Mouse (Mus musculus) liver, embryonic 12.5 days (tissue): Measurements from ENCODE around the gene Kctd15. TPM values are rescaled to one million over a fixed set of nuclear protein-coding genes. Genes with fewer than 3 reads are reported as not detected.

ENCODE experiments used
- ATAC-seq: fragments of 200-750 bp; cut with Nextera tagmentation; 2 replicates; pipeline ENCODE4 v1.8.0; 2017; ENCODE audit warnings: moderate number of reproducible peaks, mild to moderate bottlenecking, moderate library complexity
- H3K27ac ChIP-seq: fragments of 300-500 bp; sonication (generic); 2 replicates; pipeline ENCODE4 v1.5.1; 2016; ENCODE audit warnings: mild to moderate bottlenecking
- H3K27me3 ChIP-seq: fragments of 300-500 bp; sonication (generic); replicated peaks from 2 replicates; pipeline ENCODE4 v1.6.1; 2016; ENCODE audit warnings: mild to moderate bottlenecking, moderate library complexity
- H3K36me3 ChIP-seq: fragments of 300-500 bp; sonication (generic); 2 replicates; pipeline ENCODE4 v1.6.1; 2016; ENCODE audit warnings: mild to moderate bottlenecking, moderate library complexity
- H3K4me1 ChIP-seq: fragments of 300-500 bp; sonication (generic); 2 replicates; pipeline ENCODE4 v1.6.1; 2016
- H3K4me2 ChIP-seq: fragments of 300-500 bp; sonication (generic); 2 replicates; pipeline ENCODE4 v1.6.1; 2016; ENCODE audit warnings: mild to moderate bottlenecking, moderate library complexity
- H3K4me3 ChIP-seq: fragments of 300-500 bp; sonication (generic); 2 replicates; pipeline ENCODE4 v1.5.1; 2016; ENCODE audit warnings: mild to moderate bottlenecking, moderate library complexity
- H3K9ac ChIP-seq: fragments of 300-500 bp; sonication (generic); 2 replicates; pipeline ENCODE4 v1.6.1; 2016; ENCODE audit warnings: mild to moderate bottlenecking, moderate library complexity
- H3K9me3 ChIP-seq: fragments of 300-500 bp; sonication (generic); replicated peaks from 2 replicates; pipeline ENCODE4 v1.6.1; 2016; ENCODE audit warnings: mild to moderate bottlenecking, moderate library complexity
- WGBS: fragments of 180-500 bp; shearing (Covaris S2); methylation state at CpG from one replicate; pipeline ENCODE4 v1.1.7; 2016; ENCODE audit not compliant: insufficient replicate concordance; 5-methylcytosine and 5-hydroxymethylcytosine counted together
- polyA plus RNA-seq: library from polyadenylated mRNA; unstranded; fragments of >200 nt; fragmentation: Nextera tagmentation; extraction: Ambion mirVana; gene quantifications from 2 replicates; pipeline ENCODE4 v1.2.1, GENCODE M21; 2016

The Kctd15 gene
- polyA plus RNA-seq, 1 experiment from 2014 or later = 2.2 TPM

DNA sequence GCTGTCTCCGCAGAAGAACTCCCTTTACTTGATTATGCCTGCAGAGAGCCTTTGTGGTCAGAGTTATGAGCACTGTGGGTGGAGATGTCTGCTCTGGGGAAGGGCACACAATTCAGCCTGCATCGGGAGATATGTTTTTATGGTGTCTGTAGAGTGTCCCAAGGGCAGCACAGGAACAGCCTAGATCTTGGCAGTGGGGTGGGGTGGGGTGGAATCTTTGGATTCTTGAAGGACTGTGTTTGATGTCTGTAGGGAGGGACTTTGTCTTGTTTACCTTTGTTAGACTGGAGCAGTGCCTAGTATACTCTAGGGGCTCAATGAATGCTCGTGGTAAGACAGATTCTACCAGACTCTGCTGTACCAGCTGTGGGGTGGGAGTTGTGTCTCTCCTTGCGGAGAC, 28.6 kb upstream of the Kctd15 start:
- no peak overlapping the region for H3K4me2 ChIP-seq
- H3K27me3 ChIP-seq = peaks cover 3% of the 10 kb centered on the region; the same call in 1 of the 2 replicates
- no peaks in the 10 kb centered on the region for H3K9me3 ChIP-seq
- ATAC-seq = no peak
- H3K4me3 ChIP-seq = no peak overlapping the region
- no peaks in the 10 kb centered on the region for H3K4me1 ChIP-seq
- no peak overlapping the region for H3K27ac ChIP-seq
- WGBS = 42% methylated on average over 4 of the region's 4 CpGs
- H3K36me3 ChIP-seq = no peaks in the 10 kb centered on the region
- no peak overlapping the region for H3K9ac ChIP-seq

DNA sequence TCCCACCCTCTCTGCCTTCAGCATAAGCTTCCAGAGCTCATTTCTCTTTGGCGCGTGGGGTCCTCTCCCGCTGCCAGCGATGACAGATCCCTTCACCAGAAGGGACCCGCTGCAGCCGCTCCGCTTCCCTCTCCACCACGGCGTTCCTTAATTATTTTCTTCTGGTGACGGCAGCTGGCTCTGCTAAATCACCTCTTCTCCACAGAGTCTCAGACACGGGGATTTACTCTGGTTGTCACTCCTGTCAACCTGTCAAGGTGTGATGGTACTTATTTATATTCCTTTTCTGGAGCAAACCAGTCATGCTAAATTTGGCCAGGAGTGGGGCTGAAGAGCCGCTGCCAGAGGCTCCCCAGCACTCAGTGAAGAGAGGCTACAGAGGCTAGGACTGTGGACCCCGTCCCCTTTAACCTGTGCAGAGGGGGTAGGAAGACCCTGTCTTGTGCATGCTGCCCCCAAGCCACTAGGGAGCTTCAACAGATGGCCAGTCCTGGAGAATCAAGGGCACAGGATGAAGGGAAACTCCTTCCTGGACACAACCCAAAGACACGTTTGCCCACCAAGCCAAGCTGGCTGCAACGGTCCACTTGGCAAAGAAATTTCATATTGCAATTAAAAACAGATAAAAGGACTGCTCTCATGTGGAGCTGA, 24.4 kb upstream of the Kctd15 start:
- Histone ChIP-seq H3K4me1 (no peaks in the 10 kb centered on the region), H3K36me3 (no peaks in the 10 kb centered on the region), H3K27me3 (peaks cover 8% of the 10 kb centered on the region), H3K4me2 (no peak overlapping the region), H3K9me3 (no peaks in the 10 kb centered on the region), H3K9ac (no peak overlapping the region), H3K27ac (no peak overlapping the region), H3K4me3 (no peak overlapping the region)
- no peak for ATAC-seq
- 51% methylated on average over 15 of the region's 15 CpGs for WGBS

DNA sequence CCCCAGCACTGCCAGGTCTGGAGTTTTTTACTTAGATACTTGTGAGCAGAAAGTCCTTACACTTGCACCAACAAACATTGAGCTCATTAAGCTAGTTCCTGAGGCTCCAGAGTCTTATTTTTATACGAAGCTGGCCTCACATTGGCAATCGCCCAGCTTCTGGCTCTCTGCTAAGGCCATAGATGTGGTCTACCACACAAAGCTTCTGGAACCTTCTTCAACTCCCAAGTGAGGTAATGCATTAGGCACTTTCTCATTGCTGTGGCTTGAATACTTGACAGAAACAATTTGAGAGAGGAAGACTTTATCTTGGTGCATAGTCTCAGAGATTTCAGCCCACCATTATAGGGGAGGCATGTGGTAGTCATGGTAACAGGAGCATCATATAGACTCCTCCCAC, 23.4 kb upstream of the Kctd15 start:
- Histone ChIP-seq H3K9me3 (no peaks in the 10 kb centered on the region), H3K9ac (no peak overlapping the region), H3K36me3 (no peaks in the 10 kb centered on the region), H3K4me1 (no peaks in the 10 kb centered on the region), H3K4me3 (no peak overlapping the region), H3K27ac (no peak overlapping the region), H3K4me2 (no peak overlapping the region), H3K27me3 (peaks cover 18% of the 10 kb centered on the region)
- WGBS = 44% methylated on average over 2 of the region's 2 CpGs
- ATAC-seq = no peak

DNA sequence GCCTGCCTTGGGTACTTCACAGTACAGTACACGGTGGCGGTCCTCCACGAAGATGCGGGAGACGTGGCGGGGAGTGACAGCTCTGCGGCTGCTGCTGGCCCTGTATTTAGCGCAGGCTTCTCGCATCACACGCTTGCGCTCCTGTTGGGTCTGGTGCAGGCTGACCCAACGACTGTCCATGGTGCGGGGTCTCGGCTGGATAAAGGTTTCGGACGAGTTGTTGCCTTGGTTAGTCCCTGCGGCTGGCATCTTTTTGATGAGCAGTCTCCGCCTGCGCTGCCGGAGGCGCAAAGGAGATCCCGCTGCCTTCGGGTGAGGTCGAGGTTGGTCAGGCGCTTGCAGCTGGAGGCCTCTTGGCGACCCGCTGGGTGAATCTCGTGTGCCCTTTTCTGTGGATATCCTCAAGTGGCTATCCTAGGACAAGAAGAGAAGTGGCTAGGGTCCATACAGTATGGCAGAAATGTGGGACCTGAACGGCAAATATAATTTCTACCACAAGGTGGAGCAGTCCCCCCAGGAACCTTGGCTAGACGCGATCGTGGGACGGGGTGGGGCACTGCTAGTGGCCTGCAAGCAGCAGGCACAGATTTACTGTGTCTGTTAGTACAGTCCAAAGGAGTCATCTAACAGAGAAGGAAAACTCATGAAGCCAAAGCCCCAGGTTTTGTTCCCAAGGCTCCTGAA, 19.4 kb upstream of the Kctd15 start:
- 11% methylated on average over 33 of the region's 33 CpGs for WGBS
- Histone ChIP-seq H3K9ac (no peak overlapping the region), H3K27me3 (peaks cover 46% of the 10 kb centered on the region), H3K9me3 (no peaks in the 10 kb centered on the region), H3K4me3 (no peak overlapping the region), H3K27ac (no peak overlapping the region), H3K4me2 (no peak overlapping the region), H3K4me1 (no peaks in the 10 kb centered on the region), H3K36me3 (no peaks in the 10 kb centered on the region)
- 0 out of 2 replicates have a peak, but pooled peaks have one; percentile 25 for ATAC-seq

DNA sequence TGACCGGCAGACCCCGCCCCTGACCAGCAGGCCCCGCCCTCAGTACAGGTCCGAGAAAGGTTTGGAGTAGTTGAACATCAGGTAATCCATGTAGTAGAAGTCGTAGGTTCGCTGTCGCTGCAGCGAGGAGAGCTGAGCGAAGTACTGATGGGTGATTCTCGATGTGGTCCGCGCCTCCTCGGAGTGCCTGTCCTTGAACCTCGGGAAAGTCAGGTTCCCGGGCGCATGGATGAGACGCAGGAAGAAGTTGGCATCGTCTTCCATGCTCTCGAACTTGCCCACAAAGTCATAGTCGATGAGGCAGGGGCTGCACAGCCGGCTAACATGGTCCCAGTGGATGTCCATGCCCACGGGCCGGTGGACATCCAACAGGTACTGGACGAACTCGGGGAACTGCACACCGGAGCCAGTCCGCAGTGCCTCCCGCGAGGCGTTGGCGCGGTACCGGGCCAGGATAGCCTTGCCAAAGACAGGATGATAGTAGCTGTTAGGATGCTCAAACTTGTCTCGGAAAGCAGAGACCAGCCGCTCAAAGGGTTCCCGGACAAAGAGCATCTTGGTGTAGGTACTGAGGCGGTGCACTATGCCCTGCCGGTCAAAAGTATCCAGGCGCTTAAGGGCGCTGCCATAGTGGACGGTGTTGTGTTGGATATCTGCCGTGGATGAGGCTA, 18.7 kb upstream of the Kctd15 start:
- ATAC-seq = no peak
- Histone ChIP-seq H3K4me3 (no peak overlapping the region), H3K9ac (no peak overlapping the region), H3K36me3 (no peaks in the 10 kb centered on the region), H3K9me3 (no peaks in the 10 kb centered on the region), H3K27ac (no peak overlapping the region), H3K27me3 (peaks cover 43% of the 10 kb centered on the region), H3K4me2 (no peak overlapping the region), H3K4me1 (no peaks in the 10 kb centered on the region)
- 16% methylated on average over 42 of the region's 42 CpGs for WGBS

DNA sequence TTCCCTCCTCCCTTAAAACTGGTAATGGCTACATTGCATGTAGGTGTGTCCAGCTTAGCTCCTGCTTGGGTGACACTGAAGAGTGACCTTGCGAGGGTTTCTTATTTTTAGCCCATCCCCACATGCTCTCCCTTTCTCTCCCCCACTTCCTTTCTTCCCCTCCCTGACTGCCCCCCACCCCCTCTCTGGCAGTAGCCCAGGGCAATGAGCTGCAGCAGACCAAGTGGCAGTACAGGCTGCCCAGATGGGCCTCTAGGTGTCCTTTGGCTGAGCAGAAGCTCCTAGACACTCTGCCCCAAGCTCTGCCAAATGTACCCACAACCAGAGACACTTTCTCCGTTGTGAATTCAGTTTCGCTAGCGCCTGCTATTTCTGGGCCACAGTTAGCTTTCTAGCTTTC, 16.4 kb upstream of the Kctd15 start:
- Histone ChIP-seq H3K9me3 (no peaks in the 10 kb centered on the region), H3K4me1 (no peaks in the 10 kb centered on the region), H3K4me2 (no peak overlapping the region), H3K27me3 (peaks cover 43% of the 10 kb centered on the region), H3K36me3 (no peaks in the 10 kb centered on the region), H3K27ac (no peak overlapping the region), H3K4me3 (no peak overlapping the region), H3K9ac (no peak overlapping the region)
- no peak for ATAC-seq
- 53% methylated on average over 4 of the region's 4 CpGs for WGBS

DNA sequence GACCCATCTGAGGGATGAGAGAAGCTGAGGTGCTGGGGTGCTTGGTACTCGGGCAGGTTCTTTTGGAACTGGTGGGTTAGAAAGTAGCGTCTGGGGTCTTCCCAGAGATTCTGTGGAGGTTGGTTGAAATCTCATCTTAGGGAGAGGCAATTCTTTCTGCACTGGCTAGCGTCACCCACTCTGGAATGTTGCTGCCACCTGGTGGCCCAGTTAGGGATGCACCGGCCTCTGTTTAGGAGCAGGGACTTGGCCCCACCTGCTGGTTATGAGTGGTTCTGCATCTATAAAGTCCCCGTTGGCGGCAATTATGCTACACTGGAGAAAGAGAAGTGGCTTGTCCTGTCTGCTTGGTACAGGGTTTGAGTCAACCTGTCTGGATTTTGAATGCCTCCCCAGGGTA, 15.4 kb upstream of the Kctd15 start:
- H3K4me3 ChIP-seq = no peak overlapping the region
- 3% methylated on average over 6 of the region's 6 CpGs for WGBS
- no peak overlapping the region for H3K27ac ChIP-seq
- no peaks in the 10 kb centered on the region for H3K36me3 ChIP-seq
- H3K9me3 ChIP-seq = no peaks in the 10 kb centered on the region
- H3K27me3 ChIP-seq = peaks cover 43% of the 10 kb centered on the region
- H3K4me1 ChIP-seq = no peaks in the 10 kb centered on the region
- ATAC-seq = peak; percentile 40; the same call in 1 of the 2 replicates
- H3K9ac ChIP-seq = no peak overlapping the region
- H3K4me2 ChIP-seq = no peak overlapping the region

DNA sequence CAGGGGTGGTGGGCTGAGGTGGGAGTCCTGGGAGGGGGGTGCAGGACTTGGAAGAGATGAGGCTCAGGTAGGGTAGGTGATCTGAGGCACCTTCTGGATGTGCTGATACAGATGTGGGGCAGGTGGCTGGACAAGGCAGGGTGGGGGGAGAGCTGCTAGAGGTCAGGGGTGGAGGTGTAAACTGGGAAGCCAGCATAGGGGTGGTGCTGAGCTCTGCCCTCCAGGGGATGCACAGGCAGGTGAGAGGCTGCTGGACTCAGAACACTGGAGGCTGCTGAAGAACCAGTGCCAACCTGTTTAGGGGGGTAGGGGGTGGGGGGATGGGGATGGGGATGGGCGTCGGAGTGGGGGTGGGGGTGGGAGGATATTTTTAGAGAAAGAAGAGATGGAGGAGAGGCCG, 14.2 kb upstream of the Kctd15 start:
- ATAC-seq = no peak
- H3K4me3 ChIP-seq = no peak overlapping the region
- no peak overlapping the region for H3K27ac ChIP-seq
- no peaks in the 10 kb centered on the region for H3K36me3 ChIP-seq
- WGBS = 54% methylated on average over 3 of the region's 3 CpGs
- no peak overlapping the region for H3K9ac ChIP-seq
- peaks cover 37% of the 10 kb centered on the region for H3K27me3 ChIP-seq
- no peaks in the 10 kb centered on the region for H3K4me1 ChIP-seq
- no peaks in the 10 kb centered on the region for H3K9me3 ChIP-seq
- H3K4me2 ChIP-seq = no peak overlapping the region

DNA sequence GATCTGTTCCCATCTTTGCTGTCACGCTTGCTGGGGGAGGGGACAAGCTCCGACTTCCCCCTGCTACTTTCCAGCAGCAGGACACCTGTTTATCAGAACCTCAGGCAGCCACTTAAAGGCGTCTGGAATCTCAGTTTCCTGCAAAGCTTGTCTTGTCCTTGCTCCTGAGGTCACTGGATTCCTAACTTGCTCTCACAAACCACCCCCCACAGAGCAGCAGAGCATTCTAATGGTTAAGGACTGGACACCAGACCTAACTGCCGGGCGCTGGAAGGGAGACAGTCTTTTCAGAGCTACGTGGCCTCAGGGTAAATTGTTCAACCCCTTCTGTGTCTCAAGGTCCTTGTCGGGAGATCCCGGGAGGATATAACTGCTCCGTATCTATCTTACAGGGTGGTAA, 12.8 kb upstream of the Kctd15 start:
- Histone ChIP-seq H3K4me3 (no peak overlapping the region), H3K9ac (no peak overlapping the region), H3K27ac (no peak overlapping the region), H3K9me3 (no peaks in the 10 kb centered on the region), H3K4me1 (no peaks in the 10 kb centered on the region), H3K36me3 (no peaks in the 10 kb centered on the region), H3K4me2 (no peak overlapping the region), H3K27me3 (peaks cover 22% of the 10 kb centered on the region)
- 20% methylated on average over 9 of the region's 9 CpGs for WGBS
- ATAC-seq = no peak

DNA sequence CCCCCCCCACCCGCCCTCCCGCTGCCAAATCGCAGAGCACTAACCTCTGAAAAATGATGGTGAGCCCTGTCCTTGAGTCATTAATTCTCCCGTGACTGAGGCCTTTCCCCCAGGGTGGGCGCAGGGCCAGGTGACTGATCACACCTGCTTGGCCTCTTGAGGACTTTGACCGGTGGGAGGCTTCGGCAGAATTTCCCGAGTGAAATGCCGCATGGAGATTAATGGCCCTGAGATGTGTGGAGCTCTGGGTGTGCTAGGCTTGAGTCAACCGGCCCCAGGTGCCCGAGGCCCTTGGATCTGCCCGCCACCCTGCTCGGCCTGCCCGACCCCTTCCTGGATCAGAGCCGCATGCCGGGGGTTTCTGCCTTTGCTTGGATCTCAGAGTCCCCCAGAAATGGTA, 11.3 kb upstream of the Kctd15 start:
- Histone ChIP-seq H3K4me3 (no peak overlapping the region), H3K27ac (no peak overlapping the region), H3K36me3 (no peaks in the 10 kb centered on the region), H3K4me1 (no peaks in the 10 kb centered on the region), H3K4me2 (no peak overlapping the region), H3K27me3 (peaks cover 10% of the 10 kb centered on the region), H3K9ac (no peak overlapping the region), H3K9me3 (no peaks in the 10 kb centered on the region)
- no peak for ATAC-seq
- WGBS = 78% methylated on average over 16 of the region's 16 CpGs

DNA sequence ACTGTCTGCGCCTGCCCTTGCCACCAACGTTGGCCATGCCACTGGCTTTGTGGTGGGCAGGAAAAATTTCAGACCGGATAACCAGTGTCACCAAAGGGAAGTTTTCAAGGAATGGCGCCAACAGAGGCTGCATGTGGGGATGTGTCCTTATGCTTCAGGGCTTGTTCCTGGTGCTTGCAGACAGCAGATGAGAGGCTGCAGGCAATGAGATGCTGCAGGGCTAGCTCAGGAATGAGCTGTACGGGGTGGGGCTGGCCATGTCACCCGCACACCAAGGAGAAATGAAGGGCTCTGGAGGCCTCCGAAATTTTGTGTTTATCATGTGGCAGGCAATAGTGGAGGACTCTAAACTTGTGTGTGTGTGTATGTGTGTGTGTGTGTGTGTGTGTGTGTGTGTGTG, 6.6 kb upstream of the Kctd15 start:
- H3K36me3 ChIP-seq = no peaks in the 10 kb centered on the region
- no peak overlapping the region for H3K27ac ChIP-seq
- no peak for ATAC-seq
- no peak overlapping the region for H3K9ac ChIP-seq
- H3K9me3 ChIP-seq = no peaks in the 10 kb centered on the region
- no peak overlapping the region for H3K4me3 ChIP-seq
- H3K4me1 ChIP-seq = no peaks in the 10 kb centered on the region
- H3K27me3 ChIP-seq = peaks cover 7% of the 10 kb centered on the region; the same call in 1 of the 2 replicates
- H3K4me2 ChIP-seq = no peak overlapping the region
- WGBS = 41% methylated on average over 7 of the region's 7 CpGs

DNA sequence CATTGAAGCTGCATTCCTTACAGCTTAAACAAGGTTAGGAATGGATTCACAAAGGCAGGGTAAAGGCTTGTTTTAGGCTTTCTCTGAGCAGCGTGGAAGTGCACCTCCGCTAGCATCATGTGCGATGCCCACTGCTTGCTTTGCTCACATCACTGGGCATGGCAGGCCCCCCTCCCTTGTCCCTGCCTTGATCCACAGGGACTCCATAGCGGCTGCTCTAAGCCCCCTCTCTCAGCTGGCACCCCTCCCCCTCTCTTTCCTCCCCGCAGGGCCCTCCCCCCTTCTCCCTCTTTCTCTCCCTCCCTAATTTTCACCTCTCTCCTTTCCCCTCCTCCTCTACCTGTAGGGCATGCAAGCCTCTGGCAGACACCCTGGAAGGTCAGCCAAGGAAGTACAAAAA, 5.7 kb upstream of the Kctd15 start:
- H3K9ac ChIP-seq = no peak overlapping the region
- H3K27ac ChIP-seq = no peak overlapping the region
- no peak overlapping the region for H3K4me3 ChIP-seq
- no peaks in the 10 kb centered on the region for H3K9me3 ChIP-seq
- no peaks in the 10 kb centered on the region for H3K4me1 ChIP-seq
- no peak overlapping the region for H3K4me2 ChIP-seq
- no peak for ATAC-seq
- H3K36me3 ChIP-seq = no peaks in the 10 kb centered on the region
- peaks cover 16% of the 10 kb centered on the region for H3K27me3 ChIP-seq
- WGBS = 37% methylated on average over 5 of the region's 5 CpGs
